10 mouse cellular contexts compared by ENCODE assay signal in the genomic region with DNA sequence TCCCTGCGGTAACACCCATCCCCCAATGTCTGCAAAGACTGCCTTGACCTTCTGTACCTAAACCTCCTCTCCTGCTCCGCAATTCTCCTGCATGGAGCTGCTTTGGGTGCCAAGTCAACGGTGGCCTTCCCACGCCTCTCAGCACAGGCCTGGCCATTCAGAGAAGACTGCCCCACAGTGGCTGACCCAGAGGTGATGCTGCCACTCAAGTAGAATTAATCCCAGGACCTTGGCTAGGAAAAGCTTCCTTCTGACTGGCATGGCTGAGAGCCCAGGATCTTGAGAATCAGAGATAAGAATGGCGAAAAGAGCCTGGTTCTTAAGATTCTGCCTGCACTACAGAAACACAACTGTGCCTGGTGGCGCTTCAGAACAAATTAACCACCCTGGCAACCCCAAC.
DNase-seq lines count a peak whose midpoint lies in the region; ATAC-seq lines count a peak whose summit lies in the region.
"Had no signal": no experiment of that assay in that cellular context is flagged by ENCODE, and none has a peak within 500 bp of the region (broad histone marks: within the 10 kb centered on the region; RNA-seq: fewer than 3 reads in every experiment).

No protein-coding gene starts in this region.

- intact Hi-C loops in left cerebral cortex, postnatal 14 days (cut with DNase I), result no loop called here

- H3K9ac ChIP-seq in midbrain, embryonic 15.5 days, result no peak overlapping the region
- H3K9ac ChIP-seq: embryonic facial prominence, embryonic 15.5 days had no signal

- no peaks in the 10 kb centered on the region for H3K4me1 ChIP-seq in midbrain, embryonic 15.5 days
- H3K4me1 ChIP-seq in midbrain, embryonic 10.5 days, result 0 out of 2 replicates have a peak, but pooled peaks cover 3% of the 10 kb centered on the region
- H3K4me1 ChIP-seq: embryonic facial prominence, embryonic 15.5 days had no signal

- peak; percentile 42; the same call in 1 of the 2 replicates for ATAC-seq in midbrain, embryonic 15.5 days (replicated peaks)
- ATAC-seq: inflammation-experienced regulatory T-cells, adult 6 months had no signal

- H3K9me3 ChIP-seq in midbrain, embryonic 15.5 days, result no peaks in the 10 kb centered on the region
- H3K9me3 ChIP-seq in midbrain, embryonic 10.5 days (replicated peaks), result no peaks in the 10 kb centered on the region
- H3K9me3 ChIP-seq: embryonic facial prominence, embryonic 15.5 days had no signal

- no peaks in the 10 kb centered on the region for H3K36me3 ChIP-seq in midbrain, embryonic 15.5 days (replicated peaks)
- no peaks in the 10 kb centered on the region for H3K36me3 ChIP-seq in midbrain, embryonic 10.5 days
- H3K36me3 ChIP-seq: embryonic facial prominence, embryonic 15.5 days had no signal

- H3K27ac ChIP-seq in midbrain, embryonic 15.5 days, result no peak overlapping the region
- H3K27ac ChIP-seq in midbrain, embryonic 10.5 days (replicated peaks), result no peak overlapping the region
- H3K27ac ChIP-seq: embryonic facial prominence, embryonic 15.5 days had no signal

- H3K4me2 ChIP-seq in midbrain, embryonic 15.5 days, result no peak overlapping the region
- H3K4me2 ChIP-seq: embryonic facial prominence, embryonic 15.5 days had no signal

- WGBS in midbrain, embryonic 15.5 days, result 82% methylated on average over 6 of the region's 6 CpGs
- WGBS in midbrain, embryonic 10.5 days, result 82% methylated on average over 6 of the region's 6 CpGs

- peak; percentile 17 for DNase-seq in cerebellum, adult 11-12 months
- DNase-seq in cerebellum, adult 8-10 months, result no peak
- no peak for DNase-seq in midbrain, embryonic 10.5 days (ENCODE audit: low spot score)
- DNase-seq in left cerebral cortex, postnatal 14 days (ENCODE audit: low spot score in 2 of 2), result peak; percentile 8 to 14
- peak; percentile 52 to 62 for DNase-seq in right cerebral cortex, postnatal 10 days (ENCODE audit: low spot score in 2 of 2)
- DNase-seq in spleen, postnatal 10 days (ENCODE audit: low spot score in 2 of 2), result no peak
- DNase-seq in urinary bladder, postnatal 36 days (ENCODE audit: low spot score in 2 of 2), result no peak

- H3K4me3 ChIP-seq in midbrain, embryonic 15.5 days, result no peak overlapping the region
- no peak overlapping the region for H3K4me3 ChIP-seq in midbrain, embryonic 10.5 days
- H3K4me3 ChIP-seq: embryonic facial prominence, embryonic 15.5 days had no signal

- no peaks in the 10 kb centered on the region for H3K27me3 ChIP-seq in midbrain, embryonic 15.5 days (replicated peaks)
- no peaks in the 10 kb centered on the region for H3K27me3 ChIP-seq in midbrain, embryonic 10.5 days (ENCODE audit: low read depth, poor library complexity, severe bottlenecking)
- H3K27me3 ChIP-seq: embryonic facial prominence, embryonic 15.5 days had no signal

Comparison
In these comparisons a context has a peak if more than half of its experiments do, and no peak if none do; other contexts are left out.
1. DNase-seq: peak in cerebellum, adult 11-12 months (single experiment), left cerebral cortex, postnatal 14 days (2 of 2) and right cerebral cortex, postnatal 10 days (2 of 2); none in cerebellum, adult 8-10 months (single experiment), midbrain, embryonic 10.5 days (single experiment), spleen, postnatal 10 days (0 of 2) and urinary bladder, postnatal 36 days (0 of 2).